Mouse (Mus musculus): ENCODE results near the gene Sirt1.

DNA sequence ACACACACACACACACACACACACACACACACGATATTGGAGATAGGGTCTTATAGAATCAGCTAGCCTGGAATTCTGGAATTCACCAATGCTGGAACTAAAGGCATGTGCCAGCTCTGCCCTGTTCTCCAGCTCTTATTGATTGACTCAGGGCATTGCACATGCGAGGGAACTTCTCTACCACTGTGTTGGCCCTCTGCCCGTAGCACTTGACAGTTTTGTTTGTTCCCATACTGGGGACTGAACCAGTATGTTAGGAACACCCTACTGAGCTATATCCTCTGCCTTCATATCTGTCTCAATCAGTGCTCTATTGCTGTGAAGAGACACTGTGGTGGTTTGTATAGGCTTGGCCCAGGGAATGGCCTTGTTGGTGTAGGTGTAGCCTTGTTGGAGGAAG, 13.5 kb downstream of the Sirt1 start:
- no peak for TF ChIP-seq POLR2A (IDR thresholded peaks at IDR 0.05; ENCODE audit: insufficient read length, low read depth)
- no peak for TF ChIP-seq MAX (IDR thresholded peaks at IDR 0.05; ENCODE audit: low read depth)
